Mouse (Mus musculus) spleen, postnatal 36 days (tissue): ENCODE measurements around the gene Trim72.

Experiments
- DNase-seq, 2 experiments: peaks; one replicate each; pipeline ENCODE4 v3.0.0; 2022; ENCODE audit warnings: low spot score in 2 of 2, mixed read lengths in 1 of 2

The Trim72 gene

GRCm38 (mm10) chr7:128003688-128004087 lies at the start of gene Trim72:
Trim72 (plus strand) TSS chr7:128003949.
- DNase-seq: no peak

GRCm38 (mm10) chr7:127959364-127959763 lies 44.4 kb upstream of the Trim72 start:
- no peak for DNase-seq

- DNase-seq: no peak
These were observed 37.3 kb upstream of the Trim72 start for GRCm38 (mm10) chr7:127966371-127966918.

GRCm38 (mm10) chr7:127967004-127967921 lies 36.5 kb upstream of the Trim72 start, which contains the start of gene Fus:
Fus (plus strand) TSS chr7:127967457.
- DNase-seq: peak; percentile 92 to 95

GRCm38 (mm10) chr7:127967922-127968828 lies 35.6 kb upstream of the Trim72 start:
- peak; percentile 66 to 76 for DNase-seq

- no peak for DNase-seq
These were observed 29.3 kb upstream of the Trim72 start for GRCm38 (mm10) chr7:127974413-127974930.

GRCm38 (mm10) chr7:127978856-127979255 lies 24.9 kb upstream of the Trim72 start:
- DNase-seq: no peak

- DNase-seq: no peak
These were observed 23.1 kb upstream of the Trim72 start for GRCm38 (mm10) chr7:127980606-127981005.

- no peak for DNase-seq
These were observed 14.8 kb upstream of the Trim72 start for GRCm38 (mm10) chr7:127988904-127989303.

GRCm38 (mm10) chr7:127991643-127992487 lies 11.9 kb upstream of the Trim72 start:
- DNase-seq: peak; percentile 64 to 70

- no peak for DNase-seq
These were observed 11.0 kb upstream of the Trim72 start for GRCm38 (mm10) chr7:127992488-127993340.

- DNase-seq: peak; percentile 81 to 84
These were observed 10.3 kb upstream of the Trim72 start, which contains the start of gene Pycard for GRCm38 (mm10) chr7:127993341-127993977. Pycard (minus strand) TSS chr7:127993867.

- no peak for DNase-seq
These were observed 4.3 kb upstream of the Trim72 start for GRCm38 (mm10) chr7:127999436-127999835.

- no peak for DNase-seq
These were observed 3.4 kb upstream of the Trim72 start for GRCm38 (mm10) chr7:128000068-128000950.

- no peak for DNase-seq
These were observed 651 bp upstream of the Trim72 start for GRCm38 (mm10) chr7:128003098-128003497.

GRCm38 (mm10) chr7:128004150-128004486 lies 369 bp downstream of the Trim72 start:
- no peak for DNase-seq

- no peak for DNase-seq
These were observed 976 bp downstream of the Trim72 start for GRCm38 (mm10) chr7:128004487-128005362.
